Mouse (Mus musculus): ENCODE measurements around the gene Dazap1. TPM values are rescaled to one million over a fixed set of nuclear protein-coding genes. Genes with fewer than 3 reads are reported as not detected.

Gene Dazap1
- polyA plus RNA-seq, 1 experiment from 2014 or later: 71.8 TPM

GRCm38 (mm10) chr10:80321014-80321669 lies 59.9 kb downstream of the Dazap1 start:
- WGBS: 71% methylated on average over 6 of the region's 6 CpGs
- Histone ChIP-seq H3K4me2 (replicated peaks) (peak overlapping the region; percentile 9; the same call in 1 of the 2 replicates), H3K27me3 (peaks cover 32% of the 10 kb centered on the region), H3K9me3 (no peaks in the 10 kb centered on the region), H3K4me1 (peaks cover 16% of the 10 kb centered on the region), H3K36me3 (peaks cover 22% of the 10 kb centered on the region; the same call in 1 of the 2 replicates), H3K9ac (no peak overlapping the region), H3K4me3 (no peak overlapping the region), H3K27ac (no peak overlapping the region)
- ATAC-seq (ENCODE audit: insufficient number of reproducible peaks, insufficient read depth, low FRiP score, low TSS enrichment): no peak

GRCm38 (mm10) chr10:80321670-80322581 lies 60.6 kb downstream of the Dazap1 start:
- no peak for ATAC-seq (ENCODE audit: insufficient number of reproducible peaks, insufficient read depth, low FRiP score, low TSS enrichment)
- Histone ChIP-seq H3K9ac (no peak overlapping the region), H3K9me3 (no peaks in the 10 kb centered on the region), H3K4me1 (peaks cover 16% of the 10 kb centered on the region), H3K27ac (no peak overlapping the region), H3K27me3 (peaks cover 24% of the 10 kb centered on the region), H3K4me3 (peak overlapping the region; percentile 40; the same call in 1 of the 2 replicates), H3K4me2 (replicated peaks) (peak overlapping the region; percentile 65), H3K36me3 (peaks cover 21% of the 10 kb centered on the region; the same call in 1 of the 2 replicates)
- 92% methylated on average over 19 of the region's 21 CpGs for WGBS

DNA sequence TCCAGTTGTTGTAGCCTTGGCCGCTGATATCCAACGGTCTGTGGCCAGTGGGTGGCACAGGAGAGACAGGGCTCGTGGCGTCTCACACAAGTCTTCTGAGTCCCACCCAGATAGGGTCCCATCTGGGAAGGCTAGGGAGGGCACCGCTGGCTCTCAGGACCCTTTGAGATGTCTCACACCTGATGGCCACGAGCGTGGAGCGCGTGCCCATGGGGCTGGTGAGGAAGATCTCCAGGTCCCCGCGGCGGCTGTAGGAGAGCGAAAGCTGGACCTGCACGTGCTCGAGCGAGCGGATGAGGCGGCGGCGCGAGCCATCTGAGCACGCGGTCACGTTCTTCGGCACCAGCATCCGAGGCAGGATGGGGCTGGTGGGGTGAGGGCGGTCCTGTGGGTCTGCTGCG lies 61.5 kb downstream of the Dazap1 start:
- no peak for ATAC-seq (ENCODE audit: insufficient number of reproducible peaks, insufficient read depth, low FRiP score, low TSS enrichment)
- Histone ChIP-seq H3K4me3 (peak overlapping the region; percentile 40), H3K9ac (peak overlapping the region; percentile 63), H3K27me3 (peaks cover 15% of the 10 kb centered on the region; the same call in 1 of the 2 replicates), H3K27ac (no peak overlapping the region), H3K4me1 (peaks cover 16% of the 10 kb centered on the region), H3K9me3 (no peaks in the 10 kb centered on the region), H3K36me3 (peaks cover 12% of the 10 kb centered on the region; the same call in 1 of the 2 replicates), H3K4me2 (replicated peaks) (peak overlapping the region; percentile 65)
- WGBS: 7% methylated on average over 28 of the region's 28 CpGs

DNA sequence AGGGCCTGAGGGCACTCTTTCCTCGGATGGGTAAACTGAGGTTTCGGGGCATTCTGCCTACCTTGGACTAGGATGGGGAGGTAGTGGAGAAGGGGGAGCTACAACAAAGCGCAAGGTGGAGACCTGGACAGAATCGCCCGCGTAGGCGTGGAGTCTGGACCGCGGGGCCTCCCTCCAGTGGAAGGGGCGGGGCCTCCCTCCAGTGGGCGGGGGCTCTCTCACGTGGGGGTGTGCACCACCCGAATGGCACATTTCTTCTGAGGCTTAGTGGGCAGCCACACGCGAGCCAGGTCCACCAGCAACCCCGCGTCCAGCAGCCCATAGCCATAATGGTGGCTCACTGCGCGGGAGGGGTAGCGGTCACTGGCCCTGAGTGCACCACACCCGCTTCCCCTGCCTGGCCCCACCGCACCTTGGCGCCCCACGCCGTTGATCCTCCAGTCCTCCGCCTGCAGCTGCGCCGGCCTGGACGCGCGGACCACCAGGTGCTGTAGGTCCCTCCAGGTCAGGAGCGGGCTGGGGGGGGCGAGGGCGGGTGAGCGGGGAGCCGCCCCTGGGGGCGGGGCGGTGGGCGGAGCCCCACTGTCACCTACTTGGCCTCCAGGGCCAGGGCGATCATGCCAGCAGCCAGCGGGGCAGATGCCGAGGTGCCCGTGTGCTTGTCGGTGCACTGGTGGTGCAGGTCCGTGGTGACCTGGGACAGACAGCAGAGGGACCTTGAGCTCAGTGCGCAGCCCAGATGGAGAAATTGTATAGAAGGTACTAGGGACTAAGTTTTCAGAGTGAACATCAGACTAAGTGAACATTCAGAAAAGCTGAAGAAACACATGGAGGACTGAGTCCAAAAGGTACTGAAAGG lies 62.2 kb downstream of the Dazap1 start:
- peaks cover 10% of the 10 kb centered on the region; the same call in 1 of the 2 replicates for H3K27me3 ChIP-seq
- no peaks in the 10 kb centered on the region for H3K9me3 ChIP-seq
- H3K9ac ChIP-seq: peak overlapping the region; percentile 63
- no peak overlapping the region; the same call in 1 of the 2 replicates for H3K27ac ChIP-seq
- H3K4me1 ChIP-seq: peaks cover 16% of the 10 kb centered on the region
- under 1% methylated on average over 46 of the region's 46 CpGs for WGBS
- H3K4me3 ChIP-seq: peak overlapping the region; percentile 40
- peak overlapping the region; percentile 65 for H3K4me2 ChIP-seq (replicated peaks)
- 0 out of 2 replicates have a peak, but pooled peaks have one; percentile 11 for ATAC-seq (ENCODE audit: insufficient number of reproducible peaks, insufficient read depth, low FRiP score, low TSS enrichment)
- peaks cover 6% of the 10 kb centered on the region; the same call in 1 of the 2 replicates for H3K36me3 ChIP-seq

DNA sequence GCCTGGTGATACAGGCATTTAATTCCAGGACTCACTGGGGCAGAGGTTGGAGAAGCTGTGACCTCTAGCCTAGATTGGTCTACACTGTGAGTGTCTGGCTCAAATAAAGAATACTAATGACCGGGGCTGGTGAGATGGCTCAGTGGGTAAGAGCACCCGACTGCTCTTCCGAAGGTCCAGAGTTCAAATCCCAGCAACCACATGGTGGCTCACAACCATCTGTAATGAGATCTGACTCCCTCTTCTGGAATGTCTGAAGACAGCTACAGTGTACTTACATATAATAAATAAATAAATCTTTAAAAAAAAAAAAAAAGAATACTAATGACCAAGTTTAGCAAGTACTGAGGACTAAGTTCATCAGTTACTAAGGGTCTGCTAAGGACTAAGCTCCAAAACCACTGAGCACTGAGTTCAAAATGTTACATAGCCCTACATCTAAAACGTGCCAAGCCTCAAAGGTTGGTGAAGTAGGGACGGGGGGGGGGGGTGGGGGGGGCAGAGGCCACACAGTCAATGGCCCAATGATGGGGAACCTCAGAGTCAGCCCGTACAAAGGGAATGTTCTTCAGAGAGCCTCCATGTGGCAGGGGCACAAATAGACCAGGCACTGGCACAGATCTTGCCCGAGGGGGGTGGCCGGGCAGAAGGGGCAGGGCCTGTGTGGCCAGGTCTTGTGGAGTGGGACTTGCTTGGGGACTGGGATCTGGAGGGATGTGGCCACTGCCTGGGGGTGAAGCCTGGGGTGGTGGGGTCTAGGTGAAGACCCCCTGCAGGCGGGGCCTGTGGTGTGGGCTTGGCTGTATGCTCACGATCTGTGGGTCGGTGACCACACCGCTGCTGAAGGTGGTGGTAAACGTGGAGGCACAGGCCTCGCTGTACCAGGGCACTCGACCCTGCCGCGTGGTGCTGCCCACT lies 63.1 kb downstream of the Dazap1 start:
- ATAC-seq (ENCODE audit: insufficient number of reproducible peaks, insufficient read depth, low FRiP score, low TSS enrichment): no peak
- Histone ChIP-seq H3K4me3 (peak overlapping the region; percentile 40; the same call in 1 of the 2 replicates), H3K9me3 (no peaks in the 10 kb centered on the region), H3K27ac (no peak overlapping the region), H3K9ac (no peak overlapping the region), H3K27me3 (peaks cover 10% of the 10 kb centered on the region; the same call in 1 of the 2 replicates), H3K4me2 (replicated peaks) (peak overlapping the region; percentile 65), H3K36me3 (no peaks in the 10 kb centered on the region), H3K4me1 (peaks cover 12% of the 10 kb centered on the region)
- WGBS: 78% methylated on average over 17 of the region's 17 CpGs

DNA sequence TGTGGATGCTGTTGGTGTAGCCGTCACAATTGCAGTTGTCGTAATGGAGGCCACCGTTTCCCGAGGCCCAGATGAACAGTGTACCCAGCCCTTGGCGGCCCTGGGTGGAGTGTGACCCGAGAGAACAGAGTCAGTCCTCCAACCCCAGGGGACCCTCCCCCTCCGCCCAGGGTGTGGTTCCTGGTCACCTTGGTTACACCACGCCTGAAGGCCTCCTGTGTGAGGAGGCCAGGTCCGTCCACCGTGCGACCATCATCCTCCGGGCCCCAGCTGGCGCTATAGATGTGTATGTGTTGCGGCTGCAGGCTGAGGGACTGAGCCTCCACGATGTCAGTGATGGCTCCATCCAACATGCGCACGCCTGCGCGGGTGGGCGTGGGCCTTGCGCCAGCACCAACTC lies 63.8 kb downstream of the Dazap1 start:
- Histone ChIP-seq H3K27me3 (peaks cover 10% of the 10 kb centered on the region; the same call in 1 of the 2 replicates), H3K36me3 (no peaks in the 10 kb centered on the region), H3K4me1 (peaks cover 8% of the 10 kb centered on the region), H3K4me3 (no peak overlapping the region), H3K9me3 (no peaks in the 10 kb centered on the region), H3K9ac (no peak overlapping the region), H3K27ac (no peak overlapping the region), H3K4me2 (replicated peaks) (no peak overlapping the region)
- ATAC-seq (ENCODE audit: insufficient number of reproducible peaks, insufficient read depth, low FRiP score, low TSS enrichment): no peak
- 84% methylated on average over 21 of the region's 21 CpGs for WGBS

DNA sequence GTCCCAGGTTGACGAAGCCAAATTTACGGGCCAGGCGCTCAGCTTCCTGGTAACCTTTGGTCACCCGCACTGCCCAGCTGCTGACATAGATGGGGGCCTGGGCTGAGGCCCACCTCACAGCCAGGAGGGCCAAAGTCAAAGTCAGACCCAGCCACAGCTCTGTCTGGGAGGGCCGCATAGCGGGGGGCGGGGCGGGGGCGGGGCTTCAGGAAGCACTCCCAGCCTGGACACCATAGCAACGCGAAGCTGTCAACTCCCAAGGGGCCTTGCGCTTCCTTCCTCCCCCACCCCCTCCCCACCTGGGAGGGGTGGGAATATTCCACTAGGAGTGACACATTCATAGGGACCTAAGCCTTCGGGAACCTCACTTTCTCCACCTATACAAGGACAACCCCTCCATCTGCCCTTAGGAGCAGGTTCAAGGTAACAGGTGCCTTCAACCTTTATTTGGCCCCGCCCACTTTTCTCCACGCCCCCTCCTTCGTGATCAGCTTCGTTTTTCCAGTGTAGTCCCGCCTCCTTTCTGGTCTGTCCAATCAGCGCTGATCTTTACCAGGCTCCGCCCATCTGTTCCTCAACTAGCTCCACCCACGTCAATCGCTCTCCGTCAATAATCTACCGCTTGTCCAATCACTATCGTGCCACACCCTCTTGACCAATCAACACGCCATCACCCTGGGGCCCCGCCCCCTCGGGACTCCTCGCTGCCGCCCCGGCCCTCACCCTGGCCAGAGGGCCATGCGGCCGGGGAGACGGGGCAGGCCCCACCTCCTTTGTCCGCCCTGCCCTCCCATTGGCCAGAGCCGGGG lies 68.2 kb downstream of the Dazap1 start, which contains the start of the genes Pcsk4 and Reep6:
Gene Pcsk4, minus strand, starts transcription at position 226 of the 809 bp plus-strand sequence.
Gene Reep6, plus strand, starts transcription at position 681 of the 809 bp plus-strand sequence.
- peak; percentile 85 for ATAC-seq (ENCODE audit: insufficient number of reproducible peaks, insufficient read depth, low FRiP score, low TSS enrichment)
- peaks cover 25% of the 10 kb centered on the region for H3K27me3 ChIP-seq
- peak within 1 kb of the TSS; percentile 40; the same call in 1 of the 2 replicates for H3K9ac ChIP-seq
- peak within 1 kb of the TSS; percentile 90 for H3K4me2 ChIP-seq (replicated peaks)
- no peaks in the 10 kb centered on the region for H3K36me3 ChIP-seq
- 4% methylated on average over 36 of the region's 36 CpGs for WGBS
- no peaks in the 10 kb centered on the region for H3K9me3 ChIP-seq
- H3K27ac ChIP-seq: no peak within 1 kb of the TSS
- H3K4me1 ChIP-seq: peaks cover 6% of the 10 kb centered on the region; the same call in 1 of the 2 replicates
- peak within 1 kb of the TSS; percentile 45 for H3K4me3 ChIP-seq

- H3K4me3 ChIP-seq: peak overlapping the region; percentile 45
- H3K27me3 ChIP-seq: peaks cover 19% of the 10 kb centered on the region; the same call in 1 of the 2 replicates
- peak overlapping the region; percentile 90 for H3K4me2 ChIP-seq (replicated peaks)
- no peaks in the 10 kb centered on the region for H3K36me3 ChIP-seq
- H3K9ac ChIP-seq: peak overlapping the region; percentile 40; the same call in 1 of the 2 replicates
- WGBS: 3% methylated on average over 41 of the region's 41 CpGs
- peak; percentile 2; the same call in 1 of the 2 replicates for ATAC-seq (ENCODE audit: insufficient number of reproducible peaks, insufficient read depth, low FRiP score, low TSS enrichment)
- H3K9me3 ChIP-seq: no peaks in the 10 kb centered on the region
- H3K27ac ChIP-seq: no peak overlapping the region
- H3K4me1 ChIP-seq: peaks cover 6% of the 10 kb centered on the region; the same call in 1 of the 2 replicates
Measured at GRCm38 (mm10) chr10:80330084-80330483, 68.8 kb downstream of the Dazap1 start.

GRCm38 (mm10) chr10:80330888-80331287 lies 69.6 kb downstream of the Dazap1 start:
- Histone ChIP-seq H3K4me1 (peaks cover 6% of the 10 kb centered on the region; the same call in 1 of the 2 replicates), H3K9ac (no peak overlapping the region), H3K27ac (no peak overlapping the region), H3K4me2 (replicated peaks) (peak overlapping the region; percentile 90), H3K9me3 (no peaks in the 10 kb centered on the region), H3K36me3 (no peaks in the 10 kb centered on the region), H3K27me3 (peaks cover 18% of the 10 kb centered on the region; the same call in 1 of the 2 replicates), H3K4me3 (no peak overlapping the region)
- 68% methylated on average over 2 of the region's 2 CpGs for WGBS
- no peak for ATAC-seq (ENCODE audit: insufficient number of reproducible peaks, insufficient read depth, low FRiP score, low TSS enrichment)
